In the genomic region with DNA sequence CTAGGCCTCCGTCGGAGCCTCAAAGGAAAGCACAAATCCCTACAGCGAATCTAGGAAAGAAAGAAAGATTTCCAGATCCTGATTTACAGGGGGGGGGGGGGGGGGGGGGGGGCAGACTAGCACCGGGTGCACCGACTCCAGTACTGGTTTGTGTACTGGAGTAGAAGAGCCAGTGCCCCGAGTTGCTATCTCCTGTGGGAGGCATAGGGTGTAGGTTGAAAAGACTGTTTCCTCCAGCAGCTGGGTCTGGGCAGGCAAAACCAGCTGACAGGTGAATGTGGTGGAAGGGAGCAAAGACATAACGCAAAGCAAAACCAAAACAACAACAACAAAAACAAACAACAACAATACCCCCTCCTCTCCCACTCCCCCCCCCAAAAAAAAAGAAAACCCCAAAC, we compare ENCODE assay signal across 8 mouse cellular contexts. TPM values are rescaled to one million over a fixed set of nuclear protein-coding genes. Genes with fewer than 3 reads are reported as not detected.
A peak's percentile ranks its signal among the peaks of the same experiment; 100 is the strongest.
DNase-seq lines count a peak whose midpoint lies in the region; ATAC-seq and TF ChIP-seq lines count a peak whose summit lies in the region.

No protein-coding gene starts in this region.

- no peak for DNase-seq in heart, postnatal 0 days (ENCODE audit: low spot score)
- no peak for DNase-seq in heart, adult 11 months
- no peak for DNase-seq in hindbrain, postnatal 0 days (ENCODE audit: low spot score)
- DNase-seq in layer of hippocampus, adult 11-12 months (ENCODE audit: low spot score): no peak
- DNase-seq in left cerebral cortex, postnatal 36 days (ENCODE audit: low spot score in 2 of 2): no peak

- H3K4me2 ChIP-seq in heart, postnatal 0 days (ENCODE audit: low read depth, low read length): peak overlapping the region; percentile 86
- H3K4me2 ChIP-seq in hindbrain, postnatal 0 days (ENCODE audit: low read depth, low read length): peak overlapping the region; percentile 96
- peak overlapping the region; percentile 71 for H3K4me2 ChIP-seq in myocyte (ENCODE audit: low read depth)

- no peak for TF ChIP-seq EP300 in heart, postnatal 0 days (IDR thresholded peaks at IDR 0.05; ENCODE audit: low read depth)

- peak overlapping the region; percentile 59 for H3K4me3 ChIP-seq in heart, postnatal 0 days (ENCODE audit: low read depth, low read length)
- peak overlapping the region; percentile 31; the same call in 1 of the 2 replicates for H3K4me3 ChIP-seq in brown adipose tissue, adult 24 weeks (ENCODE audit: insufficient read depth, low read depth, low read length)
- peak overlapping the region; percentile 60 for H3K4me3 ChIP-seq in hindbrain, postnatal 0 days (ENCODE audit: low read length)
- H3K4me3 ChIP-seq in myocyte: peak overlapping the region; percentile 35

- no peak overlapping the region for H3K27ac ChIP-seq in heart, postnatal 0 days (ENCODE audit: low read depth)
- H3K27ac ChIP-seq in brown adipose tissue, adult 24 weeks (replicated peaks; ENCODE audit: low read depth, low read length): no peak overlapping the region
- H3K27ac ChIP-seq in hindbrain, postnatal 0 days: no peak overlapping the region

- H3K27me3 ChIP-seq in heart, postnatal 0 days (ENCODE audit: control insufficient read depth, insufficient read depth, low read length): peaks cover 28% of the 10 kb centered on the region
- H3K27me3 ChIP-seq in hindbrain, postnatal 0 days (ENCODE audit: insufficient read depth, low read length): peaks cover 18% of the 10 kb centered on the region; the same call in 1 of the 2 replicates
- no peaks in the 10 kb centered on the region for H3K27me3 ChIP-seq in myocyte (ENCODE audit: control insufficient read depth, insufficient read depth, insufficient read length)

- intact Hi-C loops in left cerebral cortex, postnatal 36 days (cut with DNase I): loop anchor here (2.0 to 10.0 kb wide), 6 partner anchors 170 to 1050 kb away; a partner anchor contains a TSS

- H3K9ac ChIP-seq in heart, postnatal 0 days (replicated peaks; ENCODE audit: low read depth, low read length): no peak overlapping the region
- H3K9ac ChIP-seq in hindbrain, postnatal 0 days (replicated peaks; ENCODE audit: low read length): no peak overlapping the region

- no peak overlapping the region for H3ac ChIP-seq in myocyte (ENCODE audit: control insufficient read depth, insufficient read length)

- H3K9me3 ChIP-seq in heart, postnatal 0 days (replicated peaks; ENCODE audit: control insufficient read depth, low read length): no peaks in the 10 kb centered on the region
- H3K9me3 ChIP-seq in hindbrain, postnatal 0 days (ENCODE audit: low read length): no peaks in the 10 kb centered on the region

- H3K79me2 ChIP-seq in myocyte (ENCODE audit: control insufficient read depth, insufficient read depth): no peaks in the 10 kb centered on the region

- no peaks in the 10 kb centered on the region for H3K36me3 ChIP-seq in heart, postnatal 0 days (replicated peaks; ENCODE audit: control insufficient read depth, insufficient read depth, low read length)
- H3K36me3 ChIP-seq in hindbrain, postnatal 0 days (ENCODE audit: insufficient read depth, low read length): no peaks in the 10 kb centered on the region
- no peaks in the 10 kb centered on the region for H3K36me3 ChIP-seq in myocyte (ENCODE audit: control insufficient read depth, insufficient read depth)

- under 1% methylated on average over 7 of the region's 7 CpGs for WGBS in heart, postnatal 0 days
- WGBS in hindbrain, postnatal 0 days: 0% methylated on average over 7 of the region's 7 CpGs

- ATAC-seq in heart, postnatal 0 days (ENCODE audit: insufficient read depth, low read depth): no peak
- no peak for ATAC-seq in hindbrain, postnatal 0 days
- ATAC-seq in frontal cortex, adult (ENCODE audit: low TSS enrichment): no peak

- no peak for TF ChIP-seq CTCF in heart, postnatal 0 days (IDR thresholded peaks at IDR 0.05; ENCODE audit: low read depth)
- TF ChIP-seq CTCF in hindbrain, postnatal 0 days (IDR thresholded peaks at IDR 0.05; ENCODE audit: low read depth): no peak

- peaks cover 11% of the 10 kb centered on the region for H3K4me1 ChIP-seq in heart, postnatal 0 days (ENCODE audit: control insufficient read depth, insufficient read depth)
- H3K4me1 ChIP-seq in brown adipose tissue, adult 24 weeks (ENCODE audit: control insufficient read depth, insufficient read depth, insufficient read length, low read length): peaks cover 6% of the 10 kb centered on the region; the same call in 1 of the 2 replicates
- H3K4me1 ChIP-seq in hindbrain, postnatal 0 days (ENCODE audit: insufficient read depth, low read length): peaks cover 14% of the 10 kb centered on the region

- no peak for TF ChIP-seq POLR2A in myocyte (IDR thresholded peaks at IDR 0.05; ENCODE audit: insufficient read length, low read depth)

TF ChIP-seq in myocyte, 11 proteins besides CTCF, POLR2A, EP300 and RAD21:
- no peak for TF ChIP-seq SRF (IDR thresholded peaks at IDR 0.05; ENCODE audit: control insufficient read depth, insufficient read length, low read depth)
- no peak for TF ChIP-seq USF1 (IDR thresholded peaks at IDR 0.05; ENCODE audit: low read depth)
- TF ChIP-seq MYOG (IDR thresholded peaks at IDR 0.05; ENCODE audit: control insufficient read depth in 1 of 3, insufficient read depth in 1 of 3, insufficient read length in 2 of 3, low read depth in 2 of 3): peak in 1 of 3 experiments; percentile 3
TF ChIP-seq in myocyte: peak in this region for 1.

RNA-seq across cellular contexts. Expression of a gene that starts 0.8 kb away (rescaled TPM):
- total RNA-seq in heart, postnatal 0 days (2014; rRNA removed; ENCODE audit: low replicate concordance): 0.15 and 1.5 TPM in 2 replicates
- polyA plus RNA-seq in heart, postnatal 0 days (2015; fragmentation: Nextera tagmentation; extraction: Ambion mirVana): 1.1 and 1.4 TPM in 2 replicates
- polyA plus RNA-seq in brown adipose tissue, adult 24 weeks (2012; ENCODE audit: insufficient read depth, insufficient read length, missing spikeins): not detected in 2 replicates
- total RNA-seq in hindbrain, postnatal 0 days (2014; rRNA removed): 0.94 and 2.5 TPM in 2 replicates
- polyA plus RNA-seq in hindbrain, postnatal 0 days (2015; fragmentation: Nextera tagmentation; extraction: Ambion mirVana): 2.9 and 3.3 TPM in 2 replicates
- 2.1 TPM for polyA plus RNA-seq in myocyte (2012; fragmentation: generic; extraction: Trizol)
- 10 to 100 TPM; 13.2 to 14.3 TPM for total RNA-seq in left cerebral cortex, postnatal 36 days (2021)
